Mouse (Mus musculus) megakaryocyte progenitor cell, adult 5-6 weeks (primary cell): ENCODE measurements around the gene Fam53b. TPM values are rescaled to one million over a fixed set of nuclear protein-coding genes. Genes with fewer than 3 reads are reported as not detected.

Experiments used
- ATAC-seq: replicated peaks from 2 replicates; pipeline ENCODE4 v1.8.0; 2016; ENCODE audit warnings: mild to moderate bottlenecking, moderate TSS enrichment, inconsistent platforms; ENCODE audit not compliant: poor library complexity
- total RNA-seq, 2 experiments: library from RNA; stranded (forward) in 1 of 2; stranded (reverse) in 1 of 2; fragments of 157-497, 149-512 nt in 1 of 2; fragments of 200-1000 nt in 1 of 2; gene quantifications; 2 replicates each; pipeline versions ENCODE4 v1.2.3 to v1.2.4; 2015 to 2017

Gene Fam53b
- total RNA-seq, 2 experiments from 2014 or later = 15.9 to 16.0 TPM

- ATAC-seq = peak; percentile 57
Measured at GRCm38 (mm10) chr7:132713483-132714126, 100.1 kb downstream of the Fam53b start.

DNA sequence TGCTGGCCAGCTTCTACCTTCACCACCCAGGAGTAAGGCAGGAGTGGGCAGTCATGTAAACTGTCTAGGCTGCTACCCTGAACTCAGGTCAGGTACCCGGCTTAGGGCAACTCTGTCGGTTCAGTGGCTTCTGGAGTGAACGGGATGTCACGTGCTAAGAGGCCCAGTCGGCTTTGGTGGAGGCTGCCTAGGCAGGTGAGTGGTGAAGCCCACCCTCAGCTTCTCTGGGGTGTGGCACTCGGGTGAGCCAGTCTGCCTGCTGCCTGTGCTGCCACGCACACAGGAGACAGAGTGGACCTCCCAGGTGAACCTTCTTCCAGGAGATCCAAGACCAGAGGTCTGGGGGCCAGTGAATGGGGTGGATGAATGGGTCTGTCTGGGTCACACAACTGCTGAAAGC is 100.7 kb downstream of the Fam53b start:
- ATAC-seq = no peak

DNA sequence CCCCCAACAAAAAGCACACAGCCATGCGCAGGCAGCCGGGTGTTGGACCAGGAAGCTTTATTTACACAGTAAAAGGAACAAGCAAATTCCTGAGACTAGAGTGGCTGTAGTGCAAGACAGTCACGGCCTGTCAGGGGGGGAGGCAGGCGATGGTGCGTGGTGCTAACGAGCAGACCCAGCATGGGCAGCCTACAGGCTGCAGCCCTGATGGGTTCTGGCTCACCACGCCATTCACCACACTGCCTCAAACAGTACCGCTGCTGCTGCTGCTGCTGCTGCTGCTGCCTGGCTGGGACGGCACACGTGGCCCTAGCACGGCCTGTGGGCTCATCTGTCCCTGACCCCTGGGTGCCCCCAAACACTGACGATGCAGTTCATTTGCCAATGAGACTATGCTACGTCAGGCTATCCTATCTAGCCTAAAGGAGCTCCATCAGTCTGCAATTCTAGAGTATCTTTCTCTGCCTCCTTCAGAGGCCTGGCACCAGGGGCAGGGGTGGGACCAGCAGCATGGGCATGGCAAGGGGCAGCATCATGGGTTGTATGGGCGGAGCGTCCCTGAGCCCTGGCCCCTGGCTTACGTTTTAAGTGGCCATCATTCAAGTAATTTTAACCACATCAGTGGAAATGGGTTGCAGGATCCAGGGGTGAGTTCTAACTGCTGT is 101.5 kb downstream of the Fam53b start:
- no peak for ATAC-seq

GRCm38 (mm10) chr7:132711579-132711978 is 102.1 kb downstream of the Fam53b start:
- ATAC-seq = no peak

DNA sequence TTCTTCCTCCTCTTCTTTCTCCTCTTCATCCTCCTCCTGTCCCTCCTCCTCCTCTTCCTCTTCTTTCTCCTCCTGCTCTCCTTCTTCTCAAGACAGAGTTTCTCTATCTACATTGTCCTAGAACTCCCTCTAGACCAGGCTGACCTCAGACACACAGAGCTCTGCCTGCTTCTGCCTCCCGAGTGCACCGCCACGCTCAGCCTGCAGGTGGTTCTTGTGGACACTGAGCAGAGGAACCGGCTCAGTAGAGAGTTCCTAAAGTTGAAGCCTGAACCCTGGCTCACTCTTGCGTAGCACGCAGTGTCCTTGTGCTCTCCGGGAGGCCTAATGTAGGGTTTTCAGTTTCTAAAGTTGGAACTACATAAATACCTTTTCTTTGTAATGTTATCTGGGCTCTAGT is 108.6 kb downstream of the Fam53b start:
- ATAC-seq = peak; percentile 74

GRCm38 (mm10) chr7:132704310-132704875 is 109.3 kb downstream of the Fam53b start:
- ATAC-seq = no peak

GRCm38 (mm10) chr7:132703515-132704309 is 110.0 kb downstream of the Fam53b start:
- ATAC-seq = no peak

DNA sequence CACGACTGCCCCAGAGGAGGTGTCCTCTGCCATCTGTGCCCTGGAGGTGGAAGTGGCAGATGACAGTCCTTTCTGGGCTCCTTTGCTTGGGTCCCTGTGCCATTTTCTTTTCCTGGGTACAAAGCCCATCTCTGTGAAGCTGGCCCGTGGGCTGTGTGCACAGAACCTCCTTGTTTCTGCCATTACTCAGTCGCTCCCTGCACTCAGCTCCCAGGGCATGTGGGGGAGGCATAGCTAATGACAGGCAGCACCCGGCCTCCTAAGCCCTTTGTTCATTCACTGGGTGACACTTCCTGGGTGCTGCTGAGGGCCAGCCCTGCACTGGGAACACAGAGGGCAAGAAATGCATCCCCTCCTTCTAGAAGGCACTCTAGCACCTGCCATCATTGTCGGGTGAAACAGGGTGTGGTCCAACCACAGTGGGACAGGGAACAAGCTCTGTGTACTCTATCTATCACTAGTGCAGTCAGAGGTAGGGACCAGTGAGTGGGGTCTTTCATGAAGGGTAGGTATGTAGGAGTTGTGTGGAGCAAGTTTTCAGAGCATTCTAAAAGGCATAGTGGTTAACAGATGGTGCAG is 111.1 kb downstream of the Fam53b start:
- ATAC-seq = no peak

GRCm38 (mm10) chr7:132702024-132702423 is 111.7 kb downstream of the Fam53b start:
- no peak for ATAC-seq

GRCm38 (mm10) chr7:132701412-132701811 is 112.3 kb downstream of the Fam53b start:
- ATAC-seq = no peak

- peak; percentile 74 for ATAC-seq
Measured at GRCm38 (mm10) chr7:132700107-132700506, 113.6 kb downstream of the Fam53b start.

- peak; percentile 36 for ATAC-seq
Measured at GRCm38 (mm10) chr7:132699639-132700038, 114.0 kb downstream of the Fam53b start.

- no peak for ATAC-seq
Measured at GRCm38 (mm10) chr7:132699165-132699564, 114.5 kb downstream of the Fam53b start.

DNA sequence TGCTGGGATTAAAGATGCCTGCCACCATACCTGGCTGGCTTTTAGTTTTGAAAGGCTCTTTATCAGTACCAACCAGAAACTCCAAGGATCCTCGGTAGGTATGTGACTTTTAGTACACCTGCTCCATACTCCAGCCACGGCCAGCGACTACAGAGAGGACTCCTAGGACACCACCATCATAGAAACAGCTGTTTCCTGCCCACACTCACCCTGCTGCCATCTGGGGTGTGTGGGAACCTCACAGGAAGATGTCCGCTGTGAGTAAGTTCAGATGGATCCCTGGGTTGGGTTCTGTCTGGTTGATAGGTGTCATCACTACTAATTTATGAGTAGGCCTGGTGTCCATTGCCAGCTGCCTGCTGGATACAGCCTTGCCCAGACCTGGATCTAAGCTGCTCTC is 114.9 kb downstream of the Fam53b start:
- ATAC-seq = no peak

- ATAC-seq = no peak
Measured at GRCm38 (mm10) chr7:132697258-132697796, 116.4 kb downstream of the Fam53b start.

- no peak for ATAC-seq
Measured at GRCm38 (mm10) chr7:132693561-132693960, 120.1 kb downstream of the Fam53b start.

DNA sequence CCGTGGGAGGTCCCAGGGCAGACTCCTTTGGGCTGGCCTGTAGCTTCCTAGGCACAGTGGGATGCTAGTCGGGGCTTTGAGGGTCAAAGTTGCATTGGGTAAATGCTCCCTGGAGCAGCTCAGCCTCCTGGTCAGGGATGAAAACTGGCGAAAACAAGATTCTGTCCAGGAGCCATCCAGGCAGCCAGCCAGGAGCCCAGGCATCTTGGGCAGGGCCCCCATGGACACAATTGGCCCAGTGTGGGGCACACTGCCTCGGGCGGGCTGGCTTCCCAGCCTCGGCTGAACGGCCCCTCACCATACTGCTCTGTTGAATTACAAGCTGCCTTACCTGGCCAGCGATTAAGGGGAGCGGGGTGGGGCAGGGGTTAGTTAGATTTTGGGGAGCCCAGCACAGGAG is 121.0 kb downstream of the Fam53b start:
- ATAC-seq = no peak

- ATAC-seq = peak; percentile 42
Measured at GRCm38 (mm10) chr7:132690716-132691472, 122.8 kb downstream of the Fam53b start.

DNA sequence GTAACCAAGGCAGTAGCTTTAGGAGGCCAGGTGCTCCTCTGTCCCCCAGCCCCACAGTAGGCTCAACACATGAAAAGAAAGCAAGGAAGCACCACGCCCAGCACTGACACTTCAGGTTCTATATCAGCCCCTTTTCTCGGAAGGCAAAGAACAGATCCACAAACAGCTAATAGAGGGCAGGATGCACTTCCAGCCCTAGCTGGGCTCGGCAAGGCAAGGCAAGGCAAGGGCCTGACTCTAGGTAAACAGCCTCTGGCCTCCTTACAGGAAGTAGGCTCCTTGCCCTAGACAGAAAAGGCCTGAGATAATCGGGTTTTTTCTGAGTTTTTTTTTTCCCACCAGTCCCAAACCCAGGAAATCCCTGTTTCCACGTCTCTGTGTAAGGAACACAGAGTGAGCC is 124.0 kb downstream of the Fam53b start:
- ATAC-seq = no peak

DNA sequence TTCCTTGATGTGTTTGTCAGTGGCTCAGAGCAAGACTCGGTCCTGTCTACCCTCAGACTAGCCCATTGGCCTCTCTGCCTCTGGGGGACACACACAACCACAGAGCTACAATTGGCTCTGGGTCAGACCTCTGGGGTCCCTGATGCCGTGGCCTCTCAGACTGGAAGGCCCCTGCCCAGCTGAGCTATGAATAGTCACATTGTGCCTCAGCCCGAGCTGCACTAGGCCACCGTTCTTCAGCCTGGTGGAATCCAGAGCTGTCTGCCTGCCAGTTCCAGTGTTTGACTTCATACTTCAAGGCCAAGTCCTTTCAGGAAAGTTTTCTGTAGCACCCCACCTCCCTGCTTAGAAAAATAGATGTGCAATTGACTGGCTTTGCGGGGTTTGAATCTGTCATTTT is 125.0 kb downstream of the Fam53b start:
- no peak for ATAC-seq
